Mouse (Mus musculus) E14TG2a.4 (cell line): ENCODE measurements around the gene Notum.

Experiments used
- CTCF ChIP-seq: conservative IDR thresholded peaks from 2 replicates; pipeline ENCODE4 v1.5.1; 2014; ENCODE audit warnings: low read length
- NANOG ChIP-seq: IDR thresholded peaks from 2 replicates; pipeline ENCODE4 v1.6.1; 2014; ENCODE audit warnings: borderline replicate concordance, low read length, mixed read lengths

- TF ChIP-seq CTCF (no peak), NANOG (no peak)
Observed at GRCm38 (mm10) chr11:120695184-120695583, 34.2 kb upstream of the Notum start.
